Mouse (Mus musculus) small intestine, adult 2 months (tissue): ENCODE measurements around the gene Gabarapl2. TPM values are rescaled to one million over a fixed set of nuclear protein-coding genes. Genes with fewer than 3 reads are reported as not detected.
A peak's percentile ranks its signal among the peaks of the same experiment; 100 is the strongest.

Experiments
- H3K27ac ChIP-seq: fragments of 200-500 bp; 2 replicates; pipeline ENCODE4 v1.5.1; 2012; ENCODE audit warnings: low read depth, low read length, control low read depth, inconsistent platforms; ENCODE audit not compliant: insufficient read depth
- H3K27me3 ChIP-seq: fragments of 200-500 bp; 2 replicates; pipeline ENCODE4 v1.6.1; 2012; ENCODE audit warnings: mild to moderate bottlenecking, moderate library complexity, low read length, inconsistent platforms; ENCODE audit not compliant: control insufficient read depth, insufficient read depth
- H3K36me3 ChIP-seq: fragments of 200-500 bp; 2 replicates; pipeline ENCODE4 v1.6.1; 2012; ENCODE audit warnings: mild to moderate bottlenecking, low read length, control low read depth, inconsistent platforms; ENCODE audit not compliant: control insufficient read depth, insufficient read depth
- H3K4me1 ChIP-seq: fragments of 200-500 bp; 2 replicates; pipeline ENCODE4 v1.6.1; 2012; ENCODE audit warnings: low read length, inconsistent platforms, mixed read lengths; ENCODE audit not compliant: control insufficient read depth, insufficient read depth, insufficient read length
- H3K4me3 ChIP-seq: fragments of 200-500 bp; 2 replicates; pipeline ENCODE4 v1.5.1; 2012; ENCODE audit warnings: low read depth, mild to moderate bottlenecking, control low read depth, inconsistent platforms, low read length, moderate library complexity
- CTCF ChIP-seq: fragments of 200-500 bp; IDR thresholded peaks from 2 replicates; pipeline ENCODE4 v1.5.1; 2012; ENCODE audit warnings: low read depth, mild to moderate bottlenecking, control low read depth, inconsistent platforms, low read length, moderate library complexity, mixed read lengths; ENCODE audit not compliant: insufficient replicate concordance, insufficient read length; ENCODE audit errors: extremely low read depth
- POLR2A ChIP-seq: fragments of 200-500 bp; IDR thresholded peaks from 2 replicates; pipeline ENCODE4 v1.6.1; 2012; ENCODE audit warnings: low read depth, mild to moderate bottlenecking, control low read depth, inconsistent platforms, low read length, moderate library complexity
- WGBS: fragments of 180-500 bp; shearing (Covaris S2); methylation state at CpG from one replicate; pipeline ENCODE4 v1.1.7; 2018; 5-methylcytosine and 5-hydroxymethylcytosine counted together
- polyA plus RNA-seq: library from polyadenylated mRNA; depleted of rRNA; stranded (reverse); fragments of >200 nt; gene quantifications from 2 replicates; pipeline ENCODE4 v1.2.3, GENCODE M21; 2012; rRNA removed

Gabarapl2 gene
- 10.2 and 14.1 TPM in 2 replicates for polyA plus RNA-seq

- Histone ChIP-seq H3K36me3 (peaks cover 17% of the 10 kb centered on the region), H3K27ac (peak within 1 kb of the TSS; percentile 93), H3K27me3 (no peaks in the 10 kb centered on the region), H3K4me1 (peaks cover 3% of the 10 kb centered on the region), H3K4me3 (peak within 1 kb of the TSS; percentile 88)
- TF ChIP-seq CTCF (peak; percentile 11; the same call in 1 of the 2 replicates), POLR2A (peak; percentile 75)
- under 1% methylated on average over 65 of the region's 65 CpGs for WGBS
Measured at GRCm38 (mm10) chr8:111940171-111941100, at the start of gene Gabarapl2. Gabarapl2 (plus strand) TSS chr8:111940703.

GRCm38 (mm10) chr8:111890911-111891303, 49.6 kb upstream of the Gabarapl2 start:
- Histone ChIP-seq H3K4me1 (0 out of 2 replicates have a peak, but pooled peaks cover 3% of the 10 kb centered on the region), H3K27me3 (peaks cover 15% of the 10 kb centered on the region), H3K27ac (no peak overlapping the region), H3K4me3 (no peak overlapping the region), H3K36me3 (no peaks in the 10 kb centered on the region)
- TF ChIP-seq CTCF (no peak), POLR2A (no peak)
- WGBS: 72% methylated on average over 6 of the region's 6 CpGs

- TF ChIP-seq POLR2A (no peak), CTCF (no peak)
- H3K4me1 ChIP-seq: 0 out of 2 replicates have a peak, but pooled peaks cover 3% of the 10 kb centered on the region
- no peaks in the 10 kb centered on the region for H3K36me3 ChIP-seq
- no peak overlapping the region for H3K4me3 ChIP-seq
- H3K27ac ChIP-seq: no peak overlapping the region
- 2% methylated on average over 8 of the region's 8 CpGs for WGBS
- peaks cover 15% of the 10 kb centered on the region for H3K27me3 ChIP-seq
Measured at GRCm38 (mm10) chr8:111891983-111892382, 48.5 kb upstream of the Gabarapl2 start.

GRCm38 (mm10) chr8:111892615-111893014, 47.9 kb upstream of the Gabarapl2 start:
- Histone ChIP-seq H3K36me3 (no peaks in the 10 kb centered on the region), H3K4me1 (0 out of 2 replicates have a peak, but pooled peaks cover 3% of the 10 kb centered on the region), H3K27me3 (peaks cover 15% of the 10 kb centered on the region), H3K27ac (no peak overlapping the region), H3K4me3 (no peak overlapping the region)
- TF ChIP-seq POLR2A (no peak), CTCF (no peak)
- 30% methylated on average over 5 of the region's 5 CpGs for WGBS

- TF ChIP-seq POLR2A (no peak), CTCF (no peak)
- 87% methylated on average over 7 of the region's 7 CpGs for WGBS
Measured at GRCm38 (mm10) chr8:111894955-111895354, 45.5 kb upstream of the Gabarapl2 start.

GRCm38 (mm10) chr8:111898586-111898985, 41.9 kb upstream of the Gabarapl2 start:
- no peak for TF ChIP-seq POLR2A
- TF ChIP-seq CTCF: no peak
- Histone ChIP-seq H3K27ac (no peak overlapping the region), H3K4me1 (no peaks in the 10 kb centered on the region), H3K36me3 (no peaks in the 10 kb centered on the region), H3K4me3 (no peak overlapping the region), H3K27me3 (no peaks in the 10 kb centered on the region)
- WGBS: 57% methylated on average over 10 of the region's 10 CpGs

More at GRCm38 (mm10) chr8:111894955-111895354, 45.5 kb upstream of the Gabarapl2 start:
- Histone ChIP-seq H3K4me3 (no peak overlapping the region), H3K27me3 (peaks cover 9% of the 10 kb centered on the region), H3K27ac (no peak overlapping the region), H3K36me3 (no peaks in the 10 kb centered on the region), H3K4me1 (0 out of 2 replicates have a peak, but pooled peaks cover 3% of the 10 kb centered on the region)

GRCm38 (mm10) chr8:111902080-111902479, 38.4 kb upstream of the Gabarapl2 start:
- Histone ChIP-seq H3K4me3 (no peak overlapping the region), H3K36me3 (no peaks in the 10 kb centered on the region), H3K27ac (no peak overlapping the region), H3K27me3 (no peaks in the 10 kb centered on the region), H3K4me1 (no peaks in the 10 kb centered on the region)
- 61% methylated on average over 5 of the region's 5 CpGs for WGBS
- TF ChIP-seq CTCF (no peak), POLR2A (no peak)
